Mouse (Mus musculus): ENCODE data around the gene Mylpf.

Gene Mylpf

GRCm38 (mm10) chr7:127208553-127209438, at the start of gene Mylpf:
Gene Mylpf, plus strand, starts transcription at chr7:127208890.
- WGBS, result under 1% methylated on average over 42 of the region's 44 CpGs

GRCm38 (mm10) chr7:127162546-127162945, 46.1 kb upstream of the Mylpf start:
- WGBS, result 82% methylated on average over 5 of the region's 5 CpGs

- WGBS, result 87% methylated on average over 4 of the region's 4 CpGs
These were observed 44.7 kb upstream of the Mylpf start for GRCm38 (mm10) chr7:127164002-127164401.

GRCm38 (mm10) chr7:127165607-127166493, 42.8 kb upstream of the Mylpf start:
- WGBS, result 91% methylated on average over 12 of the region's 12 CpGs

GRCm38 (mm10) chr7:127166501-127166900, 42.2 kb upstream of the Mylpf start:
- 93% methylated on average over 5 of the region's 5 CpGs for WGBS

GRCm38 (mm10) chr7:127176937-127177336, 31.8 kb upstream of the Mylpf start:
- WGBS, result 72% methylated on average over 4 of the region's 4 CpGs

- WGBS, result 57% methylated on average over 2 of the region's 2 CpGs
These were observed 27.9 kb upstream of the Mylpf start for GRCm38 (mm10) chr7:127180783-127181182.

- WGBS, result 35% methylated on average over 3 of the region's 3 CpGs
These were observed 27.0 kb upstream of the Mylpf start for GRCm38 (mm10) chr7:127181724-127182123.

- WGBS, result 89% methylated on average over 8 of the region's 8 CpGs
These were observed 25.3 kb upstream of the Mylpf start for GRCm38 (mm10) chr7:127183345-127183744.

GRCm38 (mm10) chr7:127183828-127184227, 24.9 kb upstream of the Mylpf start:
- WGBS, result 72% methylated on average over 6 of the region's 6 CpGs

- WGBS, result 50% methylated on average over 1 of the region's 1 CpGs
These were observed 24.0 kb upstream of the Mylpf start for GRCm38 (mm10) chr7:127184720-127185119.

GRCm38 (mm10) chr7:127185601-127186000, 23.1 kb upstream of the Mylpf start:
- 64% methylated on average over 3 of the region's 3 CpGs for WGBS

- 80% methylated on average over 10 of the region's 10 CpGs for WGBS
These were observed 21.3 kb upstream of the Mylpf start for GRCm38 (mm10) chr7:127187351-127187750.

GRCm38 (mm10) chr7:127188305-127189276, 20.1 kb upstream of the Mylpf start:
- 76% methylated on average over 17 of the region's 17 CpGs for WGBS

GRCm38 (mm10) chr7:127190672-127191071, 18.0 kb upstream of the Mylpf start:
- WGBS, result 88% methylated on average over 6 of the region's 6 CpGs

GRCm38 (mm10) chr7:127192989-127193388, 15.7 kb upstream of the Mylpf start:
- 90% methylated on average over 5 of the region's 5 CpGs for WGBS

GRCm38 (mm10) chr7:127194011-127194632, 14.6 kb upstream of the Mylpf start:
- 94% methylated on average over 17 of the region's 17 CpGs for WGBS

- WGBS, result 72% methylated on average over 7 of the region's 7 CpGs
These were observed 14.1 kb upstream of the Mylpf start for GRCm38 (mm10) chr7:127194633-127195029.

GRCm38 (mm10) chr7:127195544-127196295, 13.0 kb upstream of the Mylpf start, which contains the start of gene Cd2bp2:
Gene Cd2bp2, minus strand, starts transcription at chr7:127196050.
- under 1% methylated on average over 51 of the region's 51 CpGs for WGBS

GRCm38 (mm10) chr7:127196484-127196883, 12.2 kb upstream of the Mylpf start:
- WGBS, result 47% methylated on average over 11 of the region's 11 CpGs
